Mouse (Mus musculus) layer of hippocampus, adult 8-10 months (tissue): ENCODE results near the gene Rora. TPM values are rescaled to one million over a fixed set of nuclear protein-coding genes. Genes with fewer than 3 reads are reported as not detected.

Experiments
- DNase-seq, 2 experiments: peaks; one replicate each; pipeline ENCODE4 v3.0.0; 2022; ENCODE audit warnings: low spot score in 2 of 2
- total RNA-seq, 4 experiments: library from RNA; stranded (reverse); gene quantifications; 2 replicates each; pipeline ENCODE4 v1.2.4; 2022

Gene Rora
- total RNA-seq: 10 to 100 TPM; 35.1 to 41.5 (median 36.6) TPM

DNA sequence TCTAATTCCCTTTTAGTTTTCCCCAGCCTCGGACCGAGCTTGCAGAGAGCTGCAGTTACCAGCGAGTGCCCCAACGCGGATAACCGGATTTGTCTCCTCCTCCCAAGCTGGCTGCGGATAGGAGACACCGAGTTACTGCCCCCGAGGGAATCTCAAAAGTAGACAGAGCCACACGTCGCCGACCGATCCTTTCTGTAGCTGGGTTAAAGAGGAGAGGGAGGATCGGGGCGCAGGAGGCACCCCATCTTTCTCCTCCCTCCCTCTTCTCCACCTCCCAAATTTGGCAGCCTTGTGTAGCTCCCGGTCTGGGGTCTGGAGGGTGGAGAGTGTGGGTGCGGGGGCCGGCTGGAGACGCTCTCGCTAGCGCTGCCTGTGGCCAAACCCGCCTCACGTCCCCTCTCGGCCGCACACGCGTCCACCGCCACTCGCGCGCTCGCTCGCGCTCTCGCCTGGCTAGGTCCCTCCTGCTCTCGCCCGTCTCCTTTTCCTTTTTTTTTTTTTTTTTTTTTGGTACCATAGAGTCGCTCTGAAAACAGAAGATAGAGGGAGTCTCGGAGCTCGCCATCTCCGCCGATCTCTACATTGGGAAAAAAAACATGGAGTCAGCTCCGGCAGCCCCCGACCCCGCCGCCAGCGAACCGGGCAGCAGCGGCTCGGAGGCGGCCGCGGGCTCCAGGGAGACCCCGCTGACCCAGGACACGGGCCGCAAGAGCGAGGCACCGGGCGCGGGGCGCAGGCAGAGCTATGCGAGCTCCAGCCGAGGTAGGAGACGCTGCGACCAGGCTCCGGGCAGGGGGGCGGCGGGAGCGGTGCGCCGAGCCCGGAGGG lies at the start of gene Rora:
Gene Rora, plus strand, starts transcription at position 576 of the 828 bp plus-strand sequence.
- peak; percentile 40 to 55 for DNase-seq

DNA sequence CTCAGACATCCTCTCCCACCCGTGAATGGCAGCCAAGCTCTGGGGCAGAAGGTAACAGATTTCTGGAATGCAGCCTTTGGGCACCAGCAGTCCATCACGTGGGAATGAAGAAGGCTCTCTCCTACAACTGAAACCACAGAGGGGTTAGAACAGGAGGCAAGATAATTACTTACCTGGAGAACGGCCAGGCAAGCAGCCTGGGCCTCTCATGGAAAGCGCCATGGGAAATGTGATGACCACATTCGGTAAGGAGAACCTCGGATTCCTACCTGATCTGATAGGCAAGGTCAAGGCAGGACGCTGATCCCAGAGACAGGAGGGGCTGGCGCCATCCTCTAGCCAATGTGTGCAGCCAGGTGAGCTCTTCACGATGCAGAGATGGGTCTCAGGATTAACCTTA lies 39.6 kb upstream of the Rora start:
- DNase-seq: no peak

DNA sequence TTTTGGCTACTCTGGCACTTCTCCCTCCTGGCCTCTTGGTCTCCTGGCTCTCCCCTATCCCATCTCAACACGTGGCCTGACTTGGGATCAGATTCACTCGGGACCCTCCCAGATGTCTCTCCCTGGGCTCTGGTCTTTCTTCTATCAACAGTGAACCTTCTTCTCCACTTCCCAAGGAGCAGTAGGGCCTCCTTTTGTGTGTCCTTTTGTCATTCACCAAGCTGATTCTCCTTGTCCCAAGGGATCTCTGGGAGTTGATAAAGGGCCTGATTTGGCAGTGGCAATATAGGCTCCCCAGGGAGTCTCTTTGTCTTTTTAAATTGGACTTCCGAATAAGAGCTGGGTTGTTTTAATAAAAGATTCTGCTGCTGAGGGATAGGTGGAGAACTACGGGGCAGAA lies 36.5 kb upstream of the Rora start:
- DNase-seq: no peak

DNA sequence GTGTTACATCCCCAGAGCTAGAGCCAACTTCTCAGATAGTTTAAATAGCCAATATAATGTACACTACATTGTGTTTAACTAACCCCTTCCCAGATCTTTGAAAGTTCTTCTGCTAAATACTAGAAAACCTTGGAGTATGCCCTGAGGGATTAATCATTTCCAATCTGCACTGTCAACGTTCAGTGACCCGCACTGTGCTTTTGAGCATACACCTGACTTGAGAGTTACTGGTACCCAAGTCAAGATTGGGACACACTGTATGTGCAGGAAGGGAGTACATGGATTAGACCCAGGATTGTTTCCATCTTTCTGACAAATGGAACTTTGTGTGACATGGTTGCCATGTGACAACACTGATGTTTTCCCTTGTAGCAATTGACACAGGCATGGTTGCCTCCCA lies 33.5 kb upstream of the Rora start:
- no peak for DNase-seq

DNA sequence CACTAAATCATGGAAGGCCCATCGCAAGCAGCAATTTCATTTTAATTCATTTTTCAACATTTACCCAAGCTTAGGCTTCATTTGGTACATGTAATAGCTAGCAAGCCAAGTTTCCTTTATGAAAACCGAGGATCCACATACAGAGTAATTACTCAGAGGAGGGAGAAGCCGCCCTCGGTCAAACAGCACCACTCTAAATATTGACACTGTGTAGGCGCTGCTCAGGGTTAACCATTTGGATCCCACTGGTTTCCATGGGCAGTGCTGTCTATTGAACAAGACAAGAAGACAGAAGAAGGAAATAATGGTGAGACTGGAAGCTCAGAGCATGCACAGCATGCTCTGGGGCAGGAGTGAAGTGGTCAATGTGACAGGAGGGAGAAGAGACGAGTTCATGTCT lies 33.1 kb upstream of the Rora start:
- DNase-seq: no peak

DNA sequence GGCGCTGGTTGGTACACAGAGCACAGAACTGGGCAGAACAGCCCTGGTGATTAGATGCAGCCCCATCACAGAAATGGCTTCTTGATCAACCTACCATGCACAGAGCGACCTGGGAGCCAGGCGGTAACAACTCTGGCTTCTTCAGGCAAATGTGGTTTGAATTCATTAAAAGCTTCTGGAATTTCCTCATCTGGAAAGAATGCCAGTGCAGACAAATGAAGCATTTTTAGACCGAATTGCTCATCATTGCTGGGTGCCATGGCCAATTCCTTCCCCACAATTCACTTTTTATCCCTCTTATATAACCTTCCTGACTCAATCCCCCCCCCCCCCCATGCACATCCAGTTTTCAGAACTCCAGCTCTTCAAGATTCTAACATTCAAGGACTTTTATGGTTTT lies 28.6 kb upstream of the Rora start:
- no peak for DNase-seq

DNA sequence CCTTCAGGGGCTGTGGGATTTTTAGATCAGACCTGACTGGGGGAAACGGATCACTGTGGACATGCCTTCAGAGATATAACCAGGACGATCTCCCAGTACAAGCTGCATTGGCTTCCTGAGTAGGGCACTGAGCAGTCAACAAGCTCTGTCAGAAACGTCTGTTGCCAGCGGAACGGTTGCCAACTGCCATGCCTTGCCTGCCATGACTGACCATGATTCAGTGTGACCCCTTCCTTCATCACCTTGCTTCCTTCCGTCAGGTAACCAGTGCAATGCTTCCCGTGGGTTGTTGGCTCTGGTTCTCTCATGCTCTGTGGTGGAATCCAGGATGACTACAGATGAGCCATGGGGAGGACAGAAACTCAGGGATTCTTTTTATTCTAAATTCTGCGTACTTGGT lies 16.3 kb upstream of the Rora start:
- DNase-seq: no peak

DNA sequence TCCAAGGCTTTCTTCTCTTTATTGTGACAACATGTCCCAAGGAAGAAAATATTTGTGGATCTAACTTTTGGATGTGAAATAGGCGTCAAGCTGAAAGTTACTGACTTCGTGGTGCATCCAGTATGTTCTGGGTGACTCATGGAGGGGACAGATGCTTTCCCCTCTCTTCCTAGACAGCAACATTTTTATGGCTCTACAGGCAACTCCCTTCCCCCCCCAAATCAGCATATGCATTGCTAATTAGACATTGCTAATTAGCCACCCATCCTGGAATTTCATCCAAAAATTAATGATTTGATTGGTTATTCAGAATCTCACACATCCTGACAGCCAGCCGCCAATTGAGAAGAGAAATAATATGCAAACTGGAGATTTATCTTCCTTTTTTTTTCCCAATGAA lies 12.5 kb upstream of the Rora start:
- no peak for DNase-seq

DNA sequence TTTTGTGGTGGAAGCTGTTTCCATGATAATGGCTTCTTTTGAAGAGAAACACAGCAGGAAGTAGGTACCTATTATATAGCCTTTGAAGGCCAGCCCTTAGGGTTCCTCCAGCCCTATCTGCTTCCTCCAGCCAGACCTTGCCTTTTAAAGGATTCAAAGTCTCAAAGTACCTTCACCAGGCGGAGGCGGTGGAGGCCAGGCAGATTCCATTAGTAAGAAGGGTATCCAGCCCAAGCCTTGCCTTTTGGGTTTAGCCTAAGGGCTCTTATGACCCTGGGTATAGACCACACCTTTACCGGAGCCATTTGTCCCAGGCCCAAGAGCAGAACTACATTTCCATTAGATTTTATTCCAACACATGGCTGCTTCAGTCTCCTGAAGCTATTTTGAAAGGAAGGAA lies 5.5 kb upstream of the Rora start:
- no peak for DNase-seq

DNA sequence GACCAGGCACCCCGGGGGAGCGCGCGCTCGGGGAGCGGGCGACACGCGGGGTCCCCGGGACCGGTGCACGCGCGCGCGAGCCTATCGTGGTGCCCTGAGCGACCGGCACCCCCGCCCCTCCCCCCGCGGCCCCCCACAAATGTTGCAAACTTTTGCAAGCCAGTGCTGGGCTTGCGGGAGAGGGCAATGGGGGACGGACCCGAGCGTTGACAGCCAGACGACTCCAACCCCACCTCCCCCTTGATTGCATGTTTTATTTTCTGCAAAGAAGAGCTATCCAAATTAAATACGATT lies 400 bp downstream of the Rora start:
- DNase-seq: no peak

DNA sequence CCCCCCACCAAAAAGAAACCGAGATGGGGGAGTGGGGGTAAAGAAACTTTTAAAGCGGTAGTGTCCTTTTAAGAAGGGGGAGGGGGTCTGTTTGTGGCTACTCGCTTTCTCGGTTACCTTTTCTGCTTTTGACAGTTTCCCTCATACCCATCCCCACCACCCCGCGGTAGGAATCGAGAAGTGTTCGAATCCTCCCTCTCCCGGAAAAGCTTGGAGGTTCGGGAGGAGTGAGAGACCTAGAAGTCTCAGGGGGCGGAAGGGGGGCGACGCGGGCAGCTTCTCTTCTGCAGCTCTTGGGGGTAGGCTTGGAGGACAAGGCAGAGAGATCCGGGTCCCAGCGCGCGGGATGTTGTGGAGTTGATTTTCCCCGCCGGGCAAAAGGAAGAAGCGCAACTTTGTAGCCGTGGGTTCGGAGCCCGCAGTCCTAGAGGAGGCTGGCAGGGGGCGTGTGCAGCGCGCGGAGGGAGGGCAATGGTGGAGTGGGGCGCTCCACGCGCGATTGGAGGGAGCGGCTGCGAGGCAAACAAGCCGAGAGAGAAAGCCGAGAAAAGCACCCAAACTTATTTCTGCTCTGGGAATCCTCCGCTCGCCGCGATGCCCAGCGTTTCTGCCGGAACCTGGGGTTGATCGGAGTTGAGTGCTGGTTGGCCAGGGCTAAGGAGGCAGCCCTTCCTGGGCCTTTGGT lies 889 bp downstream of the Rora start:
- DNase-seq: peak; percentile 11 to 18

DNA sequence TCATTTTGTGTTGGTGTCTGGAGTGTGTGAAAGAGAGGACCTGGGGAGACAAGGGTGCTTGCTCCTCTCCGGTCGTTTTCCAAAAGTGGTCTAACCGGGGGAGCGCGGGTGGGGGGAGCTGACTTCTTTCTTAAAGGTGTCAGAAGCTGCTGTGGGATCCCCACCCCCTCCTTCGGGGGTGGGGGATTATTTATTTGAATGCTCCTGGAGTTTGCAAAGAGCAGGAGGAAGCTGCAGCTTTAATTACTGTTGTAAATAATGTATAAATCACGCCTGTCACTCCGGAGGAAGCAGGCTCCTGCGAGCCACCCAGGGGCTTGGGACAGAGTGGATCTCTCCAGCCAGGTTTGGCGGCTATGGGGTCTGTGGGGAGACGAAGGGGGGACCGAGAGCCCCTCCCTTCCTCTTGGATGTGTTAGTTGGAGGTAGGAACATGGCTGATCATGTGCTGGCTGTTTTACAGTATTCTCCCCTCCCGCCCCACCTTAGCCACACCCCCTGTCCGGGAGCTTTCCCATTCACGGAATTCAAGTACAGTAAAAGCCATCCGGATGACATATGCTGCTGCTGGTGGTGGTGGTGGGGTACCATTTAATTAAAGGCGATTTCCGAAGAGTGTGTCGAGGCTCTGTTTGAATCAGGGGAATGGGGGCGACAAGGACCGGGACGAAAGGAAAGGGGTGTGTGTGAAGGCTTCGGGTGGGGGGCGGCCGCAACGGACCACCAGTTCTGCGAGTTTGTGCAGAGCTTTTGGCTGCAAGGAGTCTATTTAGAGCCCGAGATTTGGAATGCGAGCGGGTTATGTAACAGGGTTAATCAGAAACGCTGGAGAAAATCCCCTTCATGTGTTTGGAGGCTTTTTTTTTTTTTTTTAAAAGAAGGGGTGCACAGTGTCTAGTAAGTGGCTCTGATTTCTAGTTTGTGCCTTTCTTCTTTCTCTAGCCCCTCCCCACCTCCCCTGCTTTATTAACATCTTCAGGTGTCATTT lies 1.7 kb downstream of the Rora start:
- DNase-seq: peak; percentile 18 to 19

DNA sequence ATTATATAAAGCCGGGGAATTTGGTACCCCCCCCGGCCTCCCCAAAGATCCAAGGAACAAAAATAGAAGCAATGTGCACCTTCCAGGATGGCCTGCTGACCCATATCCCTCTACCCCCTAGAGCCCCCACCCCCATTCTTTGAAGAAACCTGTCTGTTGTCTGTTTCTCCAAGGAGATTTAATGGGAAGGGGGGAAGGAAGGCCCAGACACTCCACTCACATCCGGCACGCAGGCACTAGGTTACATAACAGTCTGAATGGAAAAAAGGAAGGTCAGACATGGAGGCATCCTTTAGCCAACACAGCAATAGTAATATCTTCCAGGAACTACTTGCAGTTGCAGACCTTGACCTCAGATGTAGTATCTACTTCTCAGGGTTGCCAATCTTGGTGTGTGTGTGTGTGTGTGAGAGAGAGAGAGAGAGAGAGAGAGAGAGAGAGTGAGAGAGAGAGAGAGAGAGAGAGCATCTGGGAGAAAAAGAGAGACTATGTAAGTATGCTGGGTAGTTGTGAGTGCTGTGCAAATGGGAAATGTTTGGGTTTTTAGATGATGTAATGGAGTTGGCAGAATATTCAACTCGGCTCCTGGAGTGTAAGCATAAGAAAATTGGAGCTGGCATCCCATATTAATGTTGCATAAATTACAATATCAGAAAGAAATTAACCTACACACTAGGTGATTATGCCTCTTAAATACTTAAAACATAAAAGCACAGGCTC lies 2.6 kb downstream of the Rora start:
- DNase-seq: no peak

DNA sequence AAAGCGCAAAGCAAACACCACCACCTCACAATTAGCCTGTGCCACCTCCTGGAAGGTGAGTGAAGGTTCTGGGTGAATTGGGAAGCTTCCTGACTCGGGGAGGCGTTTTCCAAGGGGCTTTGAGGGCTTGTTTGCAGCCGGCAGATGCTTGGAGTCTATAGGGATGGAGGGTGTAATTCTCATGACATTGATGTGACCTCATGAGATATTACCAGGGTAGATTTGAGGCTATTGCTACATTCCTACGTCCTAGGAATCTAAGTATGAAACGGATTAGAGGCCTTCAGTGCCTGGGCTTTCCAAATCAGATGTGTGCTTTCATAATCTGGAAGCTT lies 3.2 kb downstream of the Rora start:
- no peak for DNase-seq

DNA sequence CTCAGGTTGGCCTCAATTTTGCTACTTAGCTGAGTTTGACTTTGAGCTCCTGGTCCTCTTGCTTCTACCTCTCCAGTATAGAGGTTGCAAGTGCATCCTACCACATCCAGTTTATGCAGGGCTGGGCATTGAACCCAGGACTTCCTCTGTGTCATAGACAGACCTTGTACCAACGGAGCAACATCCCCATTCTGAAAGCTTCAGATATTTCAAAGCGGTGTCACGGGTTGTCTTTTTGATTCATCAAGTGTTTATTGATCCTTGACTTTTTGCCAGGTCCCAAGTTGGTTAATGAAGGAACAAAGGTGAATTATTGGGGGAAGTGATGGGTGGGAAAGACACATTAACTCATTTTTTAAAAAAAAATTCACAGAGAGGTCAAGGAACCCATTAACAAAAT lies 17.1 kb downstream of the Rora start:
- DNase-seq: no peak

DNA sequence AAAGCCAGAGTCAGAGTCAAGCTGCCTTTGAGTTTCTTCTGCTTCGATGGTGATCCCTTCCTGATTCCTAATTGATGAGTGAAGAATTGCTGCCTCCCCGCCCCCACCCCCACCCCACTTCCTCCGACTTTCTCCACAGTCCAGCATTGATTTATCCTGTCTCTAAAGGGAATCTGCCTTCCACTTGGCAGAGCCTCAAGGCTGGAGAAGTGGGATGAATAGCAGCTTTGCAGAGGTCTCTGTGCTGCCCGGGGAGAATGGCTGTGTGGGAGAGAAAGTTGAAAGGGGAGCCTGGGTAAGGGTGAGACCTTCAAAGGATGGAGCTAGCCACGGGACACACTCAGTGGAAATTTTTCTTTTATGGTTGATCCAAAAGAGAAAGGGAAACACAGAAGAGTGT lies 18.9 kb downstream of the Rora start:
- no peak for DNase-seq

DNA sequence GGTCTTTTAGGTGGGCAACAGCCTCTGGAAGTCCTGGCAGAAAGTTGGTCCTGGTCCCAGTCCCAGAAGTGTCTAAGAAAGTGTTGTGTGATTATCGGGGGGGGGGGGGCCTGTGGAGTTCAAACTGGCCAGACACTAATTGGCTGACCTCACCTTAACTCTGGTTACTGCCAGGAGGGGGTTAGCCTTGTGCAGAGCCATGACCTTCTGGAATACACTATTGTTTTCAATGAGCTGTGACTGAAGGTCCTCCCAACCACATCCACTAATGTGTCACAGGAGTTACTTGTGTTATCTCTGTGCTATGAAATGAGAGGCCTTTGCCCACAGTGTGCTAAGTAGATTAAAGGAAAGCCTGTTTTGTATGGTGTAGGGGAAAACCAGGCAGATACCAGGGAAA lies 19.6 kb downstream of the Rora start:
- no peak for DNase-seq

DNA sequence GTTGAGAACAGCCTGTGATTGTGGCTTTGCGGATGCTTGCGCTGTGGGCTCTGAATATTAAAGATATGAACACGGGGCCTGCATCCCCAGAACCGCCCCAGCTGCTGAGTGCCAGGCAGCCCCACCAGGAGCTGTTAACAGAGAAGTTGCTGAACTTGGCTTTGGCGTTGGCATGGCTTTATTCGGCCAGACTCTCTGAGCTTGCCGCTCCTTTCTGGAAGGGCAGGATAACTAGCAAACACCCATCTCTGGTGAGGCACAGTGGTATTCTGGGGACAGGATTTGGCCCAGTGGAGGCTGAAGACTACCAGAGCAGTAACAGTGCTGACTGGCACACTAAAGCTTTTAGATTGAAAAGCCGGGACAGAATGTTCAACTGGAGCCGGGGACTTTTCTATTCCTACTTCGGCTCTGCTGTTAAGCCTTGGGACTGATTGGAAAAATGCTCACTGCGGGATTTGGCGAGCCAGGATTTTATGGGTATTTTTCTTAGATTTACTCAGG lies 26.3 kb downstream of the Rora start:
- DNase-seq: peak; percentile 11 to 33

DNA sequence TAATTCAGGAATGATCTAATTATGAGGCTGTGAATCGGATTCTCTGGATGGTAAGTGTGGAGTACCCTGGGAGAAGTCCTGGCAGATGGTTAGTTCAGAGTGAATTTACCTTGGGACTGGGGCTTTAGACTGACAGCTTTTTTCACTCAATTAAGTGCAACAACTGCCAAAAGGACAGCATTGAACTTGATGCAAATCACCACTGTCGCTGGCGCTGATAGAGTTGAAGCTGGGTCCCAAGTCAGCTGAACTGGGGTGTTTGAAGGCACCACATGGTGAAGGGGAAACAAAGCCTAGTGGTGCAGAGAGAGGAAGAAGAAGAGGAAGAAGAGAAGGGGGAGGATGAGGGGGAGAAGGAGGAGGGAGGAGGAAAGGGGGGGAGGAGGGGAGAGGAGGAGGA lies 30.4 kb downstream of the Rora start:
- no peak for DNase-seq

DNA sequence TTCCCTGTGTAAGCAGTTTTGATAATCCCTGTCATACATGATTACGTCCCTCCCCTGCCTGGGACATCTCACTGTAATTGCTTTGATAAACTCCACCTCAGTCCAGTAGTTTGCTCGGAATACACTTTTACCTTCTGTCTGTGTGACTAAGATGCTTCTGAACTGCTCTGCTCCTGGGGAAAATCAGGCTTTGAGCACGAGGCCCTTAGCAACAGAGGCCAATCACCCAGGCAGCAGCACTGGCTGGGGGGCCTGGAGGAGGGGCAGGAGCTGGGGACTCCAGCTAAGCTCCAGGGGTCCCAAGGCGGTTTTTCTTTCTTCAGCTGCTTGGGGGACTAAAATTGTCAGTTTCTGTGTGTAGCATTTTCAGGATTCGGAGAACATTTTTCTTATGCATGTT lies 32.0 kb downstream of the Rora start:
- DNase-seq: no peak

DNA sequence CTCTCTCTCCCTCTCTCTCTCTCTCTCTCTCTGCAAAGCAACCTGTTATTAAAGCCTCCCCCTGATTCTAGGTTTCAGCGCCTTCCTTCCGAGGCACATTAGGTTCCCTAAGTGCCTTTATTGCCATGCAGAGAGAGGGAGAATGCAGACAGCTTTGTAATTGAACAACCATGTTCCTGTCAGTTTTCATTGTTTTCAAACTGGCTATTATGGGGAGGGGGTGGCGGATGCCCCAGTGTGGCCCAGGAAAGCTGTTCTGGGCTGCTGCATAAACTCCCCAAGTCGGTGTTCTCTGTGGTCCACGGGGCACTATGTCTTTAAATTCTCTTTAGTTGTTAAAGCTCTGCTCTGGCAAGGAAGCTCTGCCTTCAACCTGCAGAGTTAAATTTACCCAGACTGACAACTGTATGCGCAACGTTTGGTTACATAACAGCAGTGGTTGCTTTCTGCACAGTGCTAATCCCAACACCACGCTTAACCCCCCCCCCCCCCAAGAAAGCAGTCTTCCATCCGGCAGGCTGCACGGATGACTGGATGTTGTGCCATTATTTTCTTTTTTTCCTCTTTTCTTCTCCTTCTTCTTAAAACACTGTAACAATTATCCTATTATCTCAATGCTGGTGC lies 33.8 kb downstream of the Rora start:
- DNase-seq: no peak
